In genomic region chr5:93296341-93296746, GRCm38 (mm10) we compare ENCODE assay signal across 18 mouse cellular contexts. TPM values are rescaled to one million over a fixed set of nuclear protein-coding genes. Genes with fewer than 3 reads are reported as not detected.
DNase-seq lines count a peak whose midpoint lies in the region; ATAC-seq and TF ChIP-seq lines count a peak whose summit lies in the region.
"Had no signal": no experiment of that assay in that cellular context is flagged by ENCODE, and none has a peak within 500 bp of the region (broad histone marks: within the 10 kb centered on the region; RNA-seq: fewer than 3 reads in every experiment).

No protein-coding gene starts in this region.

- no peaks in the 10 kb centered on the region for H3K27me3 ChIP-seq in liver, adult 2 months (ENCODE audit: control insufficient read depth, insufficient read depth, low read length)
- no peaks in the 10 kb centered on the region for H3K27me3 ChIP-seq in liver, embryonic 12.5 days (replicated peaks)
- no peaks in the 10 kb centered on the region for H3K27me3 ChIP-seq in stomach, postnatal 0 days (ENCODE audit: control insufficient read depth, insufficient read depth, low read length)
- H3K27me3 ChIP-seq in hindbrain, embryonic 10.5 days (ENCODE audit: insufficient read depth, poor library complexity, severe bottlenecking): no peaks in the 10 kb centered on the region
- H3K27me3 ChIP-seq: forebrain, embryonic 15.5 days; heart, embryonic 13.5 days; hindbrain, embryonic 15.5 days; liver, embryonic 15.5 days; midbrain, embryonic 12.5 days; neural tube, embryonic 13.5 days; stomach, embryonic 15.5 days had no signal

- TF ChIP-seq EP300 in stomach, postnatal 0 days (optimal IDR thresholded peaks at IDR 0.05): no peak

- TF ChIP-seq POLR2A in liver, adult 2 months (IDR thresholded peaks at IDR 0.05; ENCODE audit: extremely low read depth, insufficient read depth, low read length): no peak

- no peak for TF ChIP-seq CTCF in liver, adult 2 months (IDR thresholded peaks at IDR 0.05; ENCODE audit: low read depth, low read length)
- no peak for TF ChIP-seq CTCF in stomach, postnatal 0 days (IDR thresholded peaks at IDR 0.05; ENCODE audit: low read depth)

- ATAC-seq in liver, embryonic 12.5 days: no peak
- ATAC-seq in stomach, postnatal 0 days (ENCODE audit: low FRiP score, low TSS enrichment): peak; percentile 75
- ATAC-seq: forebrain, embryonic 15.5 days had no signal

- no peak overlapping the region for H3K4me3 ChIP-seq in liver, adult 2 months (ENCODE audit: insufficient read depth, low read depth, low read length)
- no peak overlapping the region for H3K4me3 ChIP-seq in liver, embryonic 12.5 days
- no peak overlapping the region for H3K4me3 ChIP-seq in stomach, postnatal 0 days (ENCODE audit: low read depth, low read length)
- H3K4me3 ChIP-seq in hindbrain, embryonic 10.5 days: no peak overlapping the region
- H3K4me3 ChIP-seq: forebrain, embryonic 15.5 days; heart, embryonic 13.5 days; hindbrain, embryonic 15.5 days; liver, embryonic 15.5 days; midbrain, embryonic 12.5 days; neural tube, embryonic 13.5 days; stomach, embryonic 15.5 days had no signal

- H3K36me3 ChIP-seq in liver, adult 2 months (ENCODE audit: control insufficient read depth, insufficient read depth, low read length): no peaks in the 10 kb centered on the region
- H3K36me3 ChIP-seq in liver, embryonic 12.5 days: no peaks in the 10 kb centered on the region
- H3K36me3 ChIP-seq in stomach, postnatal 0 days (ENCODE audit: control insufficient read depth, insufficient read depth, low read length): no peaks in the 10 kb centered on the region
- H3K36me3 ChIP-seq in hindbrain, embryonic 10.5 days: no peaks in the 10 kb centered on the region
- H3K36me3 ChIP-seq: forebrain, embryonic 15.5 days; G1E; heart, embryonic 13.5 days; hindbrain, embryonic 15.5 days; liver, embryonic 15.5 days; midbrain, embryonic 12.5 days; neural tube, embryonic 13.5 days; stomach, embryonic 15.5 days had no signal

- DNase-seq in adrenal gland, adult 2 months: peak; percentile 63
- no peak for DNase-seq in adrenal gland, adult 18-20 months (ENCODE audit: low spot score in 2 of 2)
- peak; percentile 97 for DNase-seq in liver, adult 2 months (ENCODE audit: extremely low read depth, low read depth, low spot score)
- DNase-seq in kidney, postnatal 25 days: peak; percentile 49 to 50
- DNase-seq in stomach, postnatal 0 days (ENCODE audit: low spot score): no peak
- DNase-seq in hindbrain, embryonic 10.5 days (ENCODE audit: low spot score): no peak
- no peak for DNase-seq in frontal cortex, postnatal 10 days (ENCODE audit: low spot score in 2 of 2)
- DNase-seq: cerebellum, adult 2 months; layer of hippocampus, postnatal 36 days had no signal

- 19% methylated on average over 5 of the region's 5 CpGs for WGBS in liver, adult 2 months
- 49% methylated on average over 5 of the region's 5 CpGs for WGBS in liver, embryonic 12.5 days (ENCODE audit: insufficient replicate concordance)
- WGBS in stomach, postnatal 0 days: 57% methylated on average over 5 of the region's 5 CpGs
- WGBS in hindbrain, embryonic 10.5 days: 85% methylated on average over 5 of the region's 5 CpGs

- H3K4me2 ChIP-seq in liver, embryonic 12.5 days: no peak overlapping the region
- no peak overlapping the region for H3K4me2 ChIP-seq in stomach, postnatal 0 days (replicated peaks; ENCODE audit: low read depth)
- H3K4me2 ChIP-seq: forebrain, embryonic 15.5 days; heart, embryonic 13.5 days; hindbrain, embryonic 15.5 days; liver, embryonic 15.5 days; midbrain, embryonic 12.5 days; neural tube, embryonic 13.5 days; stomach, embryonic 15.5 days had no signal

- no peak overlapping the region for H3K9ac ChIP-seq in liver, adult 2 months (ENCODE audit: low read depth, low read length)
- no peak overlapping the region for H3K9ac ChIP-seq in liver, embryonic 12.5 days
- H3K9ac ChIP-seq in stomach, postnatal 0 days (ENCODE audit: low read length): no peak overlapping the region
- H3K9ac ChIP-seq: forebrain, embryonic 15.5 days; heart, embryonic 13.5 days; hindbrain, embryonic 15.5 days; liver, embryonic 15.5 days; midbrain, embryonic 12.5 days; neural tube, embryonic 13.5 days; stomach, embryonic 15.5 days had no signal

- H3K4me1 ChIP-seq in liver, adult 2 months (ENCODE audit: control insufficient read depth, insufficient read depth, low read length): peaks cover 9% of the 10 kb centered on the region
- H3K4me1 ChIP-seq in liver, embryonic 12.5 days: no peaks in the 10 kb centered on the region
- no peaks in the 10 kb centered on the region for H3K4me1 ChIP-seq in stomach, postnatal 0 days (replicated peaks; ENCODE audit: control insufficient read depth, insufficient read depth)
- no peaks in the 10 kb centered on the region for H3K4me1 ChIP-seq in hindbrain, embryonic 10.5 days (replicated peaks)
- H3K4me1 ChIP-seq: forebrain, embryonic 15.5 days; heart, embryonic 13.5 days; hindbrain, embryonic 15.5 days; liver, embryonic 15.5 days; midbrain, embryonic 12.5 days; neural tube, embryonic 13.5 days; stomach, embryonic 15.5 days had no signal

- no peaks in the 10 kb centered on the region for H3K79me2 ChIP-seq in liver, adult 2 months (ENCODE audit: control insufficient read depth, insufficient read depth, low read length)

- peaks cover 7% of the 10 kb centered on the region for H3K9me3 ChIP-seq in liver, embryonic 12.5 days (replicated peaks)
- H3K9me3 ChIP-seq in stomach, postnatal 0 days (ENCODE audit: control insufficient read depth, low read length): 0 out of 2 replicates have a peak, but pooled peaks cover 2% of the 10 kb centered on the region
- peaks cover 8% of the 10 kb centered on the region for H3K9me3 ChIP-seq in hindbrain, embryonic 10.5 days
- H3K9me3 ChIP-seq: forebrain, embryonic 15.5 days; liver, embryonic 15.5 days; stomach, embryonic 15.5 days had no signal

- H3K27ac ChIP-seq in liver, adult 2 months (replicated peaks; ENCODE audit: insufficient read depth, low read depth, low read length): peak overlapping the region; percentile 77
- H3K27ac ChIP-seq in liver, embryonic 12.5 days: no peak overlapping the region
- H3K27ac ChIP-seq in stomach, postnatal 0 days (replicated peaks): 0 out of 2 replicates have a peak overlapping the region, but pooled peaks have one; percentile 36
- no peak overlapping the region for H3K27ac ChIP-seq in hindbrain, embryonic 10.5 days
- H3K27ac ChIP-seq: forebrain, embryonic 15.5 days; heart, embryonic 13.5 days; hindbrain, embryonic 15.5 days; liver, embryonic 15.5 days; midbrain, embryonic 12.5 days; neural tube, embryonic 13.5 days; stomach, embryonic 15.5 days had no signal

RNA-seq across cellular contexts. Expression of gene Ccng2, which starts 29.3 kb away (rescaled TPM):
- 10 to 100 TPM; 19.0 to 30.9 TPM for total RNA-seq in adrenal gland, adult 2 months (2021)
- polyA plus RNA-seq in adrenal gland, adult 2 months (2012; rRNA removed): 56.3 and 92.5 TPM in 2 replicates
- total RNA-seq in adrenal gland, adult 18-20 months (2021): 10 to 100 TPM; 38.6 to 40.0 TPM
- total RNA-seq in liver, adult 2 months (2014; rRNA removed): 14.5 and 16.1 TPM in 2 replicates
- 9.2 and 11.7 TPM in 2 replicates for polyA plus RNA-seq in liver, adult 2 months (2012; rRNA removed)
- 16.8 and 17.3 TPM in 2 replicates for polyA plus RNA-seq in liver, embryonic 12.5 days (2016; fragmentation: Nextera tagmentation; extraction: Ambion mirVana)
- polyA plus RNA-seq in stomach, postnatal 0 days (2015; fragmentation: Nextera tagmentation; extraction: Ambion mirVana): 16.0 and 18.4 TPM in 2 replicates
- polyA plus RNA-seq in hindbrain, embryonic 10.5 days (2016; fragmentation: Nextera tagmentation; extraction: Ambion mirVana): 50.9 and 67.0 TPM in 2 replicates

Comparison
In these comparisons a context has a peak if more than half of its experiments do, and no peak if none do; other contexts are left out.
1. DNase-seq: peak in adrenal gland, adult 2 months (single experiment), liver, adult 2 months (single experiment) and kidney, postnatal 25 days (2 of 2); none in adrenal gland, adult 18-20 months (0 of 2), stomach, postnatal 0 days (single experiment), hindbrain, embryonic 10.5 days (single experiment) and frontal cortex, postnatal 10 days (0 of 2).
2. H3K27ac ChIP-seq: peak in liver, adult 2 months (single experiment) and stomach, postnatal 0 days (single experiment); none in liver, embryonic 12.5 days (single experiment) and hindbrain, embryonic 10.5 days (single experiment).